Mouse (Mus musculus) thymus, postnatal 14 days (tissue): ENCODE data around the gene Nat8f7.
"Not testable (repeated sequence)": the region's sequence is repeated elsewhere in the genome, so short reads cannot be mapped to it uniquely, and the experiment has no call there.

Experiments used
- DNase-seq: peaks from one replicate; pipeline ENCODE4 v3.0.0; 2021

Gene Nat8f7

DNA sequence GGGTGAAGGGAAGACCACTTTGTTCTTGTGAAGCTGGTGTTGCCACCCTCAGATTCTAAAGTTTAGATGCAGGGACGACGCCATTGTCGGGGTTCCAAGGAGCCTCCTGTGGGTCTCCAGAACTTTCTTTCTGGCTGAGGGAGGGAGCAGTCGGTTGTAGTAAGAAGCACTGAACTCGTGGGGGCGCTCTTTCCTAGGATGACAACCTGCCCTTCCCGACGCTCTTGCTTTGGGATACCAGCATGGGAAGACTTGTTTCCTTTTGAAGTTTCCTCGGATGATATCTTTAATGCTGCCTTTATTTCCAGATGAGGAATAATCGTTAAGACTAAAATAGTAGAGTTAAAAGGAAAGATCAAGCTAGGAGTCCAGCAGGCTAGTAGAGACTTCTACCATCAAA, at the start of gene Nat8f7:
Nat8f7 (minus strand) TSS at position 101 of the 400 bp plus-strand sequence.
- not testable (repeated sequence) for DNase-seq

DNA sequence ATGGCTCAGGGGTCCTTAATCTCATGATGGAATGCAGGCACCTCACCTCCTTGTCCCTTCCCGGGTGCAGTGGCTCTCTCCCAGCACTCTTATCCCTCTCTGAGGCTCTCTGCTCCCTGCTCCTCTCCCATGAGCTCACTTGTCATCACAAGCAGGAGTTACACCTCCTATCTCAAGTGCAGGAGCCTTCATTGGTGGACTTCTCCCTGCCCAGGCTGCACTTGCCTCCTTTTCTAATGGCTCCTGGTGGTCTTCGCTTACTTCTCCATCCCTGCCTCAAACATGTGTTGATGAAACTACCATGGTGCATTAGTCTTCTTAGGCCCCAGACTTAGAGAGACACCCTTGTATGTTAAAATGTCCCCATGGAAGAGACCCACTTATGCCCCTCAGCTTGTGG, 49.7 kb upstream of the Nat8f7 start:
- DNase-seq = not testable (repeated sequence)

- not testable (repeated sequence) for DNase-seq
Measured at GRCm38 (mm10) chr6:85755705-85756249, 42.8 kb upstream of the Nat8f7 start.

- DNase-seq = not testable (repeated sequence)
Measured at GRCm38 (mm10) chr6:85709607-85710006, 3.4 kb downstream of the Nat8f7 start.

- DNase-seq = not testable (repeated sequence)
Measured at GRCm38 (mm10) chr6:85709206-85709605, 3.8 kb downstream of the Nat8f7 start.

DNA sequence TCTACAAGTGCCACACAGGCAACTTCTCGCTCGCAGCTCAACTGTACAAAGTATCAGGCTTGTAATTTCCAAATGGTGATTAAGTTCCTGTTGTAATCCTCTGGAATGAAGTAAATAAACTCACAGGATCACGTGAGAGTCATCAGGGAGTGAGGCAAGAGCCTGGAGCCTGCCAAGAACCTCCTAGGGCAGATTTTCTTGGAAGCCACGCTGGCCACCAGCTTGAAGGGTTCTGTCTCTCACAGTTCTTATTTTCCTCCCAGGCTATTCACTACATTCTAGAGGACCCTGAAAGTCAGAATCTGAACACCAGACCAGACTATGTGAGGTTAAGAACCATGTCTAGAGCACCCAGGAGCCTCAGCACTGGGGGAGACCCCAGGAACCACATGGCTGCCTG, 11.1 kb downstream of the Nat8f7 start:
- not testable (repeated sequence) for DNase-seq
